Mouse (Mus musculus) megakaryocyte, embryonic 14.5 days (primary cell): ENCODE results near the gene Mtx2.

Experiments used
- FLI1 ChIP-seq: IDR thresholded peaks from 2 replicates; pipeline ENCODE4 v1.6.1; 2012; ENCODE audit warnings: low read length, inconsistent platforms, mixed read lengths
- GATA1 ChIP-seq: IDR thresholded peaks from 3 replicates; pipeline ENCODE4 v1.6.1; 2012; ENCODE audit warnings: mixed read lengths, low read length, inconsistent platforms, borderline replicate concordance

GRCm38 (mm10) chr2:74917880-74918537 is 92.4 kb downstream of the Mtx2 start:
- TF ChIP-seq GATA1 (no peak), FLI1 (no peak)
